Mouse (Mus musculus) ES-E14 (cell line): ENCODE results near the gene Cdh22. TPM values are rescaled to one million over a fixed set of nuclear protein-coding genes. Genes with fewer than 3 reads are reported as not detected.

Experiments
- DNase-seq: peaks from one replicate; pipeline ENCODE4 v3.0.0-alpha.2; 2013; ENCODE audit warnings: low read depth, low spot score
- H3K27ac ChIP-seq: 2 replicates; pipeline ENCODE4 v1.5.1; 2012; ENCODE audit warnings: low read depth, mild to moderate bottlenecking, low read length, moderate library complexity, mixed read lengths; ENCODE audit not compliant: poor library complexity, insufficient read depth, severe bottlenecking
- H3K36me3 ChIP-seq: 2 replicates; pipeline ENCODE4 v1.6.1; 2012; ENCODE audit warnings: mild to moderate bottlenecking, low read length, moderate library complexity, mixed read lengths; ENCODE audit not compliant: control insufficient read depth, poor library complexity, insufficient read depth, severe bottlenecking
- H3K4me1 ChIP-seq, 2 experiments: fragments of 150-350 bp in 1 of 2; sonication (generic) in 1 of 2; 2 replicates each; pipeline ENCODE4 v1.6.1; 2012; ENCODE audit warnings: low read length in 2 of 2, mild to moderate bottlenecking in 1 of 2, mixed read lengths in 1 of 2; ENCODE audit not compliant: control insufficient read depth in 2 of 2, insufficient read depth in 2 of 2, poor library complexity in 1 of 2
- H3K4me3 ChIP-seq, 2 experiments: fragments of 150-350 bp in 1 of 2; sonication (generic) in 1 of 2; 2 replicates each; pipeline ENCODE4 v1.5.1; 2012; ENCODE audit warnings: low read length in 2 of 2, low read depth in 1 of 2, mild to moderate bottlenecking in 1 of 2, mixed read lengths in 1 of 2; ENCODE audit not compliant: insufficient read depth in 1 of 2, poor library complexity in 1 of 2, severe bottlenecking in 1 of 2
- H3K9ac ChIP-seq: 2 replicates; pipeline ENCODE4 v1.6.1; 2012; ENCODE audit warnings: low read depth, mild to moderate bottlenecking, low read length, mixed read lengths; ENCODE audit not compliant: poor library complexity, insufficient read depth, severe bottlenecking
- H3K9me3 ChIP-seq: fragments of 150-350 bp; sonication (generic); 2 replicates; pipeline ENCODE4 v1.6.1; 2012; ENCODE audit warnings: low read depth, mild to moderate bottlenecking, low read length; ENCODE audit not compliant: control insufficient read depth, insufficient read depth
- CHD2 ChIP-seq: IDR thresholded peaks from 2 replicates; pipeline ENCODE4 v1.6.1; 2014; ENCODE audit warnings: mild to moderate bottlenecking, low read depth, low read length, inconsistent platforms
- HCFC1 ChIP-seq: IDR thresholded peaks from 2 replicates; pipeline ENCODE4 v1.6.1; 2012; ENCODE audit warnings: low read length, inconsistent platforms, borderline replicate concordance; ENCODE audit not compliant: insufficient read depth
- MAFK ChIP-seq: IDR thresholded peaks from 2 replicates; pipeline ENCODE4 v1.6.1; 2014; ENCODE audit warnings: mild to moderate bottlenecking, low read depth, low read length, inconsistent platforms; ENCODE audit not compliant: insufficient read depth
- ZC3H11A ChIP-seq: IDR thresholded peaks from 2 replicates; pipeline ENCODE4 v1.6.1; 2012; ENCODE audit warnings: low read depth, mild to moderate bottlenecking, inconsistent platforms, low read length, borderline replicate concordance
- ZNF384 ChIP-seq: IDR thresholded peaks from 2 replicates; pipeline ENCODE4 v1.6.1; 2012; ENCODE audit warnings: low read depth, low read length, inconsistent platforms
- in situ Hi-C, 2 experiments: fragments of 600-800 bp; cut with MboI; formaldehyde crosslinking; loops; one replicate each; pipeline ENCODE4 v1.15.1; 2025; ENCODE audit warnings: low sequenced_read_pairs in 2 of 2, inconsistent platforms in 1 of 2; ENCODE audit not compliant: unreplicated experiment in 2 of 2
- total RNA-seq: library from RNA; depleted of rRNA; stranded (reverse); fragments of 300-350 nt; gene quantifications from 2 replicates; pipeline ENCODE4 v1.2.3, GENCODE M21; 2012

Gene Cdh22
- total RNA-seq, 1 experiment: 0.13 TPM

DNA sequence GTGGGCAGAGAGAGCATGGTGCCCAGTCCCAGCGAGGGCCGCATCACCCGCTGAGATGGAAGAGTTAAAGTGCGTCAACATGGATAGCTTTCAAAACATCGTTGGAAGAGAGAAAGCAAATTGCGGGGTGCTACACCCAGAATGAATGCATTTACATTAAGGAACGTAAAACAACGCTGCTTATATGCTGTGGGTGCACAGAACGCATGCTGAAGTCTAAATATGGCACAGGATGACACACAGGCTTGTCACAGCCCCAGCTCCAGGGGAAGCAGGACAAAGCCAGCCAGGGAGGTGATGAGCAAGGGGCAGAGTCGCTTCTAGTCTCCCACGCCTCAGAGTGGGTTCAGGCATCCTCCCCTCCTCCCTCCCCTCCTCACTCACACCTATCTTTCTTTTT lies 27.0 kb downstream of the Cdh22 start:
- Histone ChIP-seq H3K9me3 (no peaks in the 10 kb centered on the region), H3K9ac (no peak overlapping the region), H3K4me3 (no peak overlapping the region), H3K4me1 (peaks cover under 1 to 19% of the 10 kb centered on the region in 2 experiments; a peak in 3 of 4 replicates), H3K36me3 (no peaks in the 10 kb centered on the region), H3K27ac (no peak overlapping the region)
- no peak for TF ChIP-seq CHD2
- TF ChIP-seq ZC3H11A: no peak
- no peak for TF ChIP-seq ZNF384
- no peak for TF ChIP-seq MAFK
- TF ChIP-seq HCFC1: no peak
- DNase-seq: no peak
- in situ Hi-C loops: no loop called here

DNA sequence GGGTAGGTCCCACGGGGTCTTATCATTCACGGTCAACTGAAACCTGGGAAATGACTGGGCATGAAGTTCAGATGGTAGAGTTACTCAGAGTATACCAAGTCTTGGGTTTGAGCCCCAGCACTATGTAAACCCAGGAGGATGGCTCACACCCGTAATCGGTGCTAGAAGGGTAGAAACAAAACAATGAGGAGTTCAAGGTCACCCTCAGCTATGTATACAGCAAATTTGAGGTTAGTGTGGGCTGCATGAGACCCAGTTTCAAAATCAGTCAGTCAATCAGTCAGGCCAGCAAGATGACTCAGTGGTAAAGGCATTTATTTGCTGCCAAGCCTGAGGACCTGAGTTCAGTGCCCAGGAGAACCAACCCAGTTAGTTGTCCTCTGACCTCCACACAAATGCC lies 27.6 kb downstream of the Cdh22 start:
- Histone ChIP-seq H3K9ac (no peak overlapping the region), H3K36me3 (no peaks in the 10 kb centered on the region), H3K27ac (no peak overlapping the region), H3K4me1 (peaks cover 3 to 17% of the 10 kb centered on the region in 2 experiments; a peak in 3 of 4 replicates), H3K4me3 (no peak overlapping the region), H3K9me3 (no peaks in the 10 kb centered on the region)
- in situ Hi-C loops: no loop called here
- no peak for DNase-seq
- TF ChIP-seq ZC3H11A: no peak
- TF ChIP-seq ZNF384: no peak
- TF ChIP-seq MAFK: no peak
- no peak for TF ChIP-seq CHD2

DNA sequence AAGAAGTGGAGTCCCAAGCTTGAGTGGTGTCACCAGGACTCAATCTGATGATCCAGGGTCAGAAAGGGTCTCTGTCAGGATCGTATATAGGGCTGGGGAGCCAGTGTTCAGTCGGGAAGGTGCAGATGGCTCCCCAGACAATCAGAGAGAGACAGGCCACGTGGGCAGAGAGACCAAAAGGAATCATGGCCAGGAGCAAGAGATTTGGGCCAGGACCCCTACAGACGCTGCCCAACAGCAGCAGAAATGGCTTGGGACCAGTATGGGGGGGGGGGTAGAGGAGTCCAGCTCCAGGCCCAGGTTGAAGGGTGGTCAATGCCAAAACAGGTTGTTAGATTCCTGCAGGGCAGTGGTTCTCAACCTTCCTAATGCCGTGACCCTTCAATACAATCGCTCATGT lies 29.2 kb downstream of the Cdh22 start:
- no peak for DNase-seq
- Histone ChIP-seq H3K4me1 (peaks cover 3 to 11% of the 10 kb centered on the region in 2 experiments; a peak in 3 of 4 replicates), H3K9me3 (no peaks in the 10 kb centered on the region), H3K9ac (no peak overlapping the region), H3K36me3 (no peaks in the 10 kb centered on the region), H3K27ac (no peak overlapping the region), H3K4me3 (no peak overlapping the region)
- TF ChIP-seq ZC3H11A (no peak), ZNF384 (no peak), CHD2 (no peak), MAFK (no peak), HCFC1 (no peak)
- in situ Hi-C loops: no loop called here

DNA sequence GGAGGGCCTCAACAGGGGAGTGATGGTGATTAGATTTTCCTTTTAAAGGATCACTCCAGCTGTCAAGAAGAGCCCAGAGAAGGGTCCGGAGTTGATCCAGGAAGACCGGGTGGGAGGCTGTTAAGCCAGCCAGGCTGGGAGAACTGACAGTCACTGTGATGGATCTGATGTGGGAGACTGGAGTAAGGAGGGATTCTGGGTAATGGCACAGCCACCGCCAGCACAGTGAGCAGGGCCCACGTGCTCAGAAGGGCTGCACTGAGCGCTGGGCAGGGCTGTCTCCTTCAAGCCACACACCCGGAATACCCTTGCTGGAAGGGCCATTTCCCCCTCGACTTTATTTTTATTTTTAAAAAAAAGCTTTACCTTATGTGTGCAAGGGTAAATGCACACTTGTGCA lies 29.7 kb downstream of the Cdh22 start:
- no peak overlapping the region for H3K27ac ChIP-seq
- H3K9ac ChIP-seq: no peak overlapping the region
- TF ChIP-seq ZC3H11A (no peak), CHD2 (no peak), MAFK (no peak), ZNF384 (no peak), HCFC1 (no peak)
- no peaks in the 10 kb centered on the region for H3K36me3 ChIP-seq
- in situ Hi-C loops: no loop called here
- no peak for DNase-seq
- H3K4me1 ChIP-seq: peaks cover 3 to 8% of the 10 kb centered on the region in 2 experiments; a peak in 2 of 4 replicates
- no peaks in the 10 kb centered on the region for H3K9me3 ChIP-seq
- H3K4me3 ChIP-seq: no peak overlapping the region
